Mouse (Mus musculus): ENCODE measurements around the gene Cntnap2.

Cntnap2 gene

GRCm38 (mm10) chr6:45059091-45059490, at the start of gene Cntnap2:
Gene Cntnap2 (plus strand): TSS chr6:45059357.
- peak; percentile 56 for DNase-seq

- peak; percentile 15 for DNase-seq
Observed at GRCm38 (mm10) chr6:45026011-45026682, 33.0 kb upstream of the Cntnap2 start.

GRCm38 (mm10) chr6:45039454-45039853, 19.7 kb upstream of the Cntnap2 start:
- no peak for DNase-seq

- no peak for DNase-seq
Observed at GRCm38 (mm10) chr6:45059556-45060471, 657 bp downstream of the Cntnap2 start.

DNA sequence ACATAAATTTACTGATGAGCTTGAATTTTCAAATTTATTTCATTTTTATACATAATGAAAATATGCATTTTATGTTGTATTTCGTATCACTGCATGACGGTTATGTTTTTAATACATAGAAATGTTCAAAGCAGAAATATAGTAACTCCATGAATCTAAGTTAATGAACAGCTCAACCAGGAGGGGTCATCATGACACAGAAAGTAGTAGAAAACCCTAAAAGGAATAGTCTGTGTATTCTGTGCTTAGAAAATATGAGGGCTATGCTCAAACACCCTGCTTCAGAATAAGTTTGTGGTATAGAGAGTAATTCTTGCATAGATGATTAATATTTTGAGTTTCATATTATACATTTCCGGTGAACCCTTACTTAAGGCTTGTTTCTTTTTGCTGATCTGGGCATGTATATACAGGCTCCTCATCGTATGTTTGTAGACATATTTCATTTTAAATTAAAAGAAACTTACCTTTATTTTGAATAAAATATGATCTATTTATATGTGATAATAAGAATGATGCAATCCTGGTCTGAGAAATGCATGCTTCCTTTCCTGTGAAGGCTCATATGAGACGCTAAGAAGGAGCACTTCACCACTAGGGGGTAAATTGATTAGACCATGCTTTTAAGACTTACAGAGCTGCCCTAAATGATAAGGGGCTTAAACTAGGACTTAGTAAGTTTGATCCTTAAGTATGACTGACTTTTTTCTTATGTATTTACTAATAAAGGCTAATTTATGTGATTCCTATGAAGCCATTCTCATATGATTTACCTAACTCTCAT, 3.2 kb downstream of the Cntnap2 start:
- no peak for DNase-seq

DNA sequence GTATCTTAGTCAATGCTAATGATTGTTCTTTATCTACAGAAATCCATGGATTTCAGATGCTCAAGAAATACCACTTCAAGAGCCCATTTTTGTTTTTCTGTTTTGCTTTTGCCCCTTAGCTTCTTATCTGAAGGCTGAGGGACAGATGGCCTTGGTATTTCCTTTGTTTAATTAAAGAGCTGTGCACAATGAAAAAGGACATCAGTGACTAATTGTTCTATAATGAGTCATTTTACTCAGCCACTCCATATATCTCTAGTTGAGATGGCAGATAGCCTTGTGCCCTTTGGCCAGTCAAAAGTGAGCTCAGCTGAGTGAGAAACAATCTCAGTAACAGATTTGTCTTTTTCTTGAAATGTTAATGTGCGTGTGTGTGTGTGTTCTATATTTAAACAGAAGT, 29.1 kb downstream of the Cntnap2 start:
- DNase-seq, result peak; percentile 24

DNA sequence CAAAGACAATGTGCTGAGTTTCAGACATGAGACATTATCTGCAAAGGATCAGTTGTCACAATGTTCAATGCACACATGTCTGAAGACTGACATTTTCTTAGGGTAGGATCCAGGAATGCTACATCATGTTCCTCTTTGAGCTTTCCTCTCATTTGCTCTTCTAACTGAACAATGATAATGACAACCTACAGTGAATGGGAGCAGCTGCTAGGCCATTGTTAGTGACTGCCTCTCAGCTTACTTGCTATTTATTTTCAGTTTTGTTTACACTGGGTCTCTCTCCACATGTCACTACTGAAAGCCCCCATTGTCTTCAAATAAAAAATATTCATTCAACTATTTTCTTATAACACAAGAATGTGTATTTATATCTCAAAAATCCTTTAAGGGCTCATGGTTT, 54.5 kb downstream of the Cntnap2 start:
- DNase-seq, result no peak

DNA sequence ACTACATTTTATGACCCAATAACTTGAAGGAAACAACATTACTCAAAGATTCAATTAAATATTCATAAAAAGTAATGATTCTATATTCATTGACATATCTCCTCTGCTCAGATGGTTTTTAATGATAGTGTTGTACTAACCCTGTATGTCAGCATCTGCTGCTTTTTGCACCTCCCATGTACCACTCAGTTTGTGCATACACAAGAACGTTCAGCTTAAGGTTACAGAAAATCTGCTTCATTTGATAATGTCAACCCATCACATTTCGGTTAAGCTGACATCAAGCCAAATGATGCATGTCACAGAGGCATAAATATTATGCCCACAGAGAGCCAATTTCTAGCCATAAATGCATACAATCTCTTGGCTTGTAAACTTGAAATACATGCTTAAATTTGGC, 85.7 kb downstream of the Cntnap2 start:
- no peak for DNase-seq

DNA sequence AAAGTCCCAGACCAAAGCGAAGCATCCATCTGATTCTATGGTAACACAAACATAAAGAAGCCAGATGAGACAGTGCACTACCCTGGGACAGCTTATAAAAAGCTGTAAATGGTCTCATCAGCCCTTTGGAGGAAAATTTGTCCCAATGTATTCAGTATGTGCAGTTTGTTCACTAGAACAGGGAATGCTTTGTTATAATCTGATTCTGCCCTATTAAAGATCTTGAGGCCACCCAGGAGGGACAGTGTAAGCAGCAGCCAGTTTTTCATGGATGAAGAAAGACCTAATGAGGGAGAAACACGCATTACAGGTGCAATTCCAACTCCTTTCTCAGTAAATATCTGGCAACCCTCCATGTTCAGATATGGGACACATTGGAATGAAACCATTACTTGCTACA, 145.9 kb downstream of the Cntnap2 start:
- no peak for DNase-seq

- no peak for DNase-seq
Observed at GRCm38 (mm10) chr6:45214330-45214729, 155.2 kb downstream of the Cntnap2 start.

- DNase-seq, result no peak
Observed at GRCm38 (mm10) chr6:45229002-45229401, 169.8 kb downstream of the Cntnap2 start.

DNA sequence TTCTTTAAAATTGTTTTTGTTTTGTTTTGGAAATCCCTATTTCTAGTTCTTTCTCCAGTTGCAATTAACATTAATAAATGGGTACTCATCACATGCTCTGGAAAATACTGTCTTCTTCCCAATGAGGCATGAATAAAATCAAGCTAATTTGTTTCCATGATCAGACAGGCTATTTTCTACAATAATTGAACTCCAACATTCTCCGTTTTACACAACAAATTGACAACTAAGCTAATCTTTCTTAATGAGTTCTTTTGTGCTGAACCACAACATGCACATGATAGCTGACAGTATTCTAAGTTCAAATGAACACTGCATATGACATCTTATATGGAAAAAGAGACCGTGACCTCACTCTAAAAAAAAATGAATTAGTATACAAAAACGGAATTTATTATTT, 173.4 kb downstream of the Cntnap2 start:
- DNase-seq, result no peak

DNA sequence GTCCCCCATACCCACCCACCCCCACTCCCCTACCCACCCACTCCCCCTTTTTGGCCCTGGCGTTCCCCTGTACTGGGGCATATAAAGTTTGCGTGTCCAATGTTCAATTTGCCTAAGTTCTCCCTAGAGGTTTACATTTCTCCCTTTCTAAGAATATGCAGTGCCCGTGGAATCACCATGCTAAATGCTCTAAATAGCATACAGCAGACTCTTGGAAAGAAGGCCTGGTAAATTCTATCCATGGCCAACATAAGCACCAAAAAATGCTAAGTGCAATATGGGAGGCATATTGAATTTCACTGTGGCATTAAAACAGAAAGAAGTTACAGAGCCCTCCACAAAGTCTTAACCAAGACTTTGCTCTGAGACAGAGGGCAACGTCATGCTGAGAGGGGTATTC, 177.4 kb downstream of the Cntnap2 start:
- DNase-seq, result no peak

DNA sequence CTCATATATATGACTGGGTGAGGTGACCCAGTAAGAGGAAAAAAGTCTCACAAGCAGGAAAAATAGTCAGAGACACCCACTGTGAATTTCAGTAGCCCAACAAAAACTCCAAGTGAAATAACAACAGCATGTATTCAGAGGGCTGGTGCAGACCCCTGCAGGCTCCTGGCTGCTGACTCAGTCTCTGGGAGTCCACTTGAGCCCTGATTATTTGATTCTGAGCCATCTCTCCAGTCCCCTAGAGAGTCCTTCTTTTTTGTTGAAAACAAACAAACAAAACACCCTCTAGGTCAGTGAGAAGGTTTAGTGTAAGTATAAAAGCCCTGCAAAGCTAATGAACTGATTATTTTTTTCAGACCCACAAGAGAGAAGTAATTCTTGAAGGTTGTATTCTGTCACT, 179.0 kb downstream of the Cntnap2 start:
- no peak for DNase-seq

- DNase-seq, result peak; percentile 3
Observed at GRCm38 (mm10) chr6:45241218-45241617, 182.1 kb downstream of the Cntnap2 start.

DNA sequence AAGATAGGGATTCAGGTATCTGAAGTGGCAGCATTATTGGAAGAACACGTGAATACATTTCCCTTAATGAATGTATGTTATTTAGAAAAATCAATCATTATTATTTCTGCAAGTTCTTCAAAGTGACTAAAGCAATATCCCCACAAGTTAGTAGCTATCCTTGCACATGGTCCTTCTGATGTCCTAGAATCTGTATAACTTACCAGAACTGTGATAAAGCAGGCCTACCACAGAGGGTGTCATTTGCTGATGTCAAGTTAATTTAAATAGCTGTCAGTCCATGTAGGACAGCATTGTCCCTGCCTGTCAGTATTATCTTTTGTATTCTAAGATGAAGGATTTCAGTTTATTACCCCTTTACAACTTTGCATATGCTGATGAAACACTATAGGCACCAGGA, 185.5 kb downstream of the Cntnap2 start:
- DNase-seq, result no peak

DNA sequence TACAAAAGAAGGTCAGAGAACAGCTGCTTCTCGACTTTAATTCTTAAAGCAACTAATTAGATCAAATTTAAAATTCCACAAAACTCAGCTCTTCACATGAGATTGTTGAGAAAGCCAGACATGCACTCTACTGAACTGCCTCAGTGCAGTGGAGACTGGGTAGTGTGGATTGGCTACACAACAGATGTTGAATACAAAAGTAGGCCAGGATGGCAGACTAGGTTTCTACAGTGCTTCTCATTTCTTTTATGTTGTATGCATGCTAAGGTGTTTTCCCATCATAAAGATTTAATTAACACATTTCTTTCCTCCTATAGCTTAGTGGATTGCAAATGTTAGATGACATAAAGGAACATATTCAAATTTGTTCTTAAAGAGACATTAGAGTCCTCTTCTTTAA, 198.9 kb downstream of the Cntnap2 start:
- DNase-seq, result no peak

DNA sequence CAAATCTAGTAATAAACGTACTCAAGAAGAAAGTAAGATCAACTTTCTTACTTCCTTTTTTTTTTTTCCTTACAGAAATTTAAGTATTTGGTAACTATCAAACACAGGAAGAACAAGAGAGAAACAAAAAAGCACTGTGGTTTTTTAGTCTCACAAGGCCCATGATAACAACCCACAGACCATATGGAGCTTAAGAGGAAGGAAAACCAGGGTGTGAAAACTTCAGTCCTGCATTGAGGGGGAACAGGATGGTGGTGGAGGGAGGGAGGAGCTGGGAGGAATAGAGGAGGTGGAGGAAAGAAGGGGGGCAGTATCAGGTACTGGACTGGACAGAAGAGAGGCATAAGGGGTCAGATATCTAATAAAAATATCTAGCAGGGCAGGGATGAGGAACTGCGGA, 212.4 kb downstream of the Cntnap2 start:
- DNase-seq, result no peak

DNA sequence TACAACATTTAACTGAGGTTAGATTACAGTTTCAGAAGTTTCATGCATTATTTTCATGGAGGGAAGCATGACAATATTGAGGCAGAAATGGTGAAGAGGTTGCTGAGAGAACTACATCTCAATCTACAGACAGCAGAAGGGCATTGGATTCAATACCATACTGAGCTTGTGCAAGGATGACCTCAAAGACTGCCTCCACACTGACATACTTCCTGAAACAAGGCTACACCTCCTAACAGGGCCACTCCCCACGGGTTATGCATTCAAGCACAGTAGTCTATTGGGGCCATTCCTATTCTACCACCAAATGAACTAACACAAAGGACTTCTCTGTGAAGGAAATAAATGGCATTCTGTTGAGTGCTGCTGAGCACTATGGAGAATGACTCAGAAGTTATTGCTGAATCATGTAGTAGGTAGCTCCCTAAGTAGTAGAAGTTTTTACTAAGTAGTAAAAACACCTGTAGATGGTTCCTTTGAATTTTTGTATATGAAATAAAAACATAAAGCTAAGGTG, 214.2 kb downstream of the Cntnap2 start:
- no peak for DNase-seq

- peak; percentile 4 for DNase-seq
Observed at GRCm38 (mm10) chr6:45290154-45290553, 231.0 kb downstream of the Cntnap2 start.

DNA sequence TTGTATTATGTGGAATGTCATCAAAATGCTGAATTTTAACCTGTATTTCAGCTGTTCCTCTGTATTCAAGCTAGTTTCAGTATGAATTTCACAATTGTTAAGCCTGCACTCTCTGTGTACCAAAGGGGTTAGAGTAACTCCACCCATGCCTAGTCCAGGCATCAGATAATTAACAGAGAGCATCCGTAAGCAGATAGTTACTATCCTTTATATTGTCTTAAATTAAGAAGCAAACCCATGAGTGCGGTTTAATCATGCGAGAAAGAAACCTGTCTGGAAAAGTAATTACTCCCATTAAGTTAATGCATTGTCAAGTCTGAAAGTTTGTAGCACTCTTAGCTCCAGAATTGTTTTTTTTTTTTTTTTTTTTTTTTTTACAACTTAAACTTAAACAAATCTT, 258.3 kb downstream of the Cntnap2 start:
- DNase-seq, result no peak

DNA sequence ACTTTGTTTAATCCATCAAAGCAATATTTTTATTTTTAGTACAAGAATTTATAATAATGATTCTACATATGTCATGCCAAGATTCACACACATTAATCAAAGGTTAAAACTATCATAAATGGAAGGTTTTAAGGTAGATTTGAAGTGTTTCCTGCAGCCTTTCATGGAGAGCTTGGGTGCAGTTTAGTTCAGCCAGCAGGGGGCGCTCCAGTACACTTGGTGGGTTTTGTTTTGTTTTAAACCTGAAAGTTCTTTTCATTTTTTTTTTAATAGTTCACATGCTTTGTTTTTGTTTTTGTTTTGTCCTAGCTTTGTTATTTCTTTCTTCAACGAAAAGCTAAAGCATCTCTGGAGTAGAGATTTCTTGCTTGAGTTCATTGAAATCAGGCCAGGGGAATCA, 264.3 kb downstream of the Cntnap2 start:
- peak; percentile 45 for DNase-seq

DNA sequence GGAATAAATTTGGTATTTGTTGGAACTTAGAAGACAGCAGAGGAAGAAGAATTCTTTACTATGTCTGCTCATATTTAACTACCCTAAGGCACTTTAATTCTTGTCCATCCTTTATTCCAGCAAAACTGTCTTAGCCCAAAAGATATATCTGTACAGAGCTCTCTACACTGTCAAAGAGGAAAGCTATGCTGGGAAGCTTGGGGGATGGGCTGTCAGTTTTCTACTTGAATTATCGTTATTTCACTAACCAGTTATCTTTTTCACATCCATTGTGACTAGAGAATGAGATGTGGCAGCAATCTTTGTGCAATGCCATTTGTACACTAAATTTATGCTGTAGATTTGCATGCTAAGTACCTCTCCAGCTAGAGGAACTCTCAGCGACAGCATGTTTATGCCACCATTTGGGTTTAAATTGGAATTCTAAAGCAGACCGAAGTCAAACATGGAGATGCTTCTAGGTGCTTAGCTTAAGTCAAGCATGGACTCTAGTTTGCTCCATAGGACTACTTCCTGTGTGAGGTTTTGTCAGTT, 268.9 kb downstream of the Cntnap2 start:
- no peak for DNase-seq
